Mouse (Mus musculus) cerebellum, postnatal 25 days (tissue): ENCODE measurements around the gene Aldh3b1.

Source experiments
- DNase-seq, 2 experiments: peaks; one replicate each; pipeline ENCODE4 v3.0.0; 2021; ENCODE audit warnings: mixed read lengths in 2 of 2

Aldh3b1 gene

DNA sequence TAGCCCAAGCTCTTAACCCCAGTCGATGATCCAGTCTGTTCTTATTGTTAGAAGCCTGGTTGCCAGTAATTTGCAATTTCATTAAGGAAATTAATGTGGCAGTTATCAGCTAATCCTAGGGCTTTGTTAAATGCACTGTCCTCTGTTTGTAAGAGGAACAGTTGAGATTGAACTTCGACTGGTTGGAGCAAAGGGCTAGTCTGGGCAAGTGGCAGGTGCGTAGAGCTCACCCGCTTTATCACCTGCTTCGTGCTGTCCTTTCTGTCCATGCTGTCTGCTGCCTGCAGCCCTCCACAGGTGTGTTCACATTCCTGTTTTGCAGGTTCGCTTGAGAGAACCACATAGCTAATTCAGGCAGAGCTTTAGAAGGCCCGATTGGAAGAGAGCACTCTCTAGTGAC, 54.6 kb downstream of the Aldh3b1 start:
- no peak for DNase-seq

DNA sequence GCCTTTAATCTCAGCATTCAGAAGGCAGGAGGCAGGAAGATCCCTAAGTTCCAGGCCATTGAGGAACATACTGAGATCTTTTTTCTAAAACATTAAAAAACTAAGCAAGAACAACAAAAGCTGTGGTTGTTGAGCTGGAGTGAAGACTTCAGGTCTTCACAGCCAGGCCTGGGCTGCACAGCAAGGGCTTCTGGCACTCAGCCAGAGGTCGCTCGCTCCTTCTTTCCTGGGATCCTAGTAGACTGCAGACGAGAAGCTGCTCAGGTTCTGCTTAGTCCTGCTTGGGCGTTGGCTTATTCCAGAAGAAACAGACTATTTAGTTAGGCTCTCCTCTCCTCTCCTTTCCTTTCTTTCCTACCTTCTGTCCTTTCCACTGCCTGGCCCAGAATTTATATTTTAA, 57.2 kb downstream of the Aldh3b1 start:
- DNase-seq: peak; percentile 64 to 81

DNA sequence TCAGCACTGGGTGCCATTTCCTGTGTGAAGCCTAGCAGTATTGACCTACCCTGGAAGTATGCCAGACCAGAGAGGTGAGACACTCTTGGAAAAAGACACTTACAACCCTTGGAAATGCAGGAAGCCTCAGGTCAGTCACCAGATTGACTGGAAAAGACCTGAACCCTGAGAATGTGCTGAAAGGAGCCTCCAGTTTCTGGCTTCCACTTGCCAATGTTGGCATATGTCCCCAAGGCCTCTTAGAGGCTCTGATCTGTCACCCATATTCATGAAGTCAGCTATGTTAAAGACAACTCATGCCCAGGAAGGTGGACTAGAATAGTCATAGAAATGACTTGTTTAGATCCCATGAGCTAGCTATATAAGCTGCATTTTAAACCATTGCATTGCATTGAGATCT, 58.1 kb downstream of the Aldh3b1 start:
- DNase-seq: no peak

DNA sequence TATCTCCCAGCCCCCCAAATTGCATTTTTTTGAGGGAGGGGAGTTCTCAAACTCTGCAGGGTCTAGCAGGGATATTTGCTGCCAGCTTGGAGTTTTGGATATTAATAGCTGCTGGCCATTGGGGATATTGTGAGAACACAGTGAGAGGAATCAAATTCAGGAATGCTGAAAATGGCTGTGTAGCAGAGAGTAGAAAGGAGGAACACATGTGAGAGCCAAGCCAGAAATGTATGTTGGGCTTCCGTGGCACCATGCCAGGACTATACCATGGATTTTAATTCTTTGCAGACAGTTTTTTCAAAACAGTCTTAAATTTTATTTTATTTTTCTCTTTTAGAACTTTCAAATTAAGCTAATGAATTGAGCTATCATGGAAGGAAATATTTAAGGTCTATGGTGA, 61.3 kb downstream of the Aldh3b1 start:
- DNase-seq: no peak

DNA sequence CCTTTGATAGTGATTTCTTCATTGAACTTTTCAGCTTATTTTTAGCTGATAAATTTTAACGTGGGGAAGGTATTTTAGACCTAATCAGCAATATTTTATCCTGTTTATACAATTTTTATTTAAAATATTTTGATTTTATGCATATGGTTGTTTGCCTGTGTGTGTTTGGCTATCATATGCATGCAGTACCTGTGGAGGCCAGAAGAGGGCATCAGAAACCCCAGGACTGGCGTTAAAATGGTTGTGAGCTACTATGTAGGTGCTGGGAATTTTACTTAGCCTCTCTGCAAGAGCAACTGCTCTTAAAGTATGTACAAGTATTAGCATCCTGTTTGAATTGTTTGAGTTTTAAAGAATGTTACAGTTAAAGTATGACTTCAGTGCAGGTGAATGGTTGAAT, 64.6 kb downstream of the Aldh3b1 start:
- no peak for DNase-seq
